23 mouse cellular contexts compared by ENCODE assay signal in genomic region chr7:125989969-125990368, GRCm38 (mm10).
DNase-seq lines count a peak whose midpoint lies in the region; ATAC-seq and TF ChIP-seq lines count a peak whose summit lies in the region.
"Had no signal": no experiment of that assay in that cellular context is flagged by ENCODE, and none has a peak within 500 bp of the region (broad histone marks: within the 10 kb centered on the region; RNA-seq: fewer than 3 reads in every experiment).

No protein-coding gene starts in this region.

- peak; percentile 13 for DNase-seq in gastrocnemius, adult 18-20 months (ENCODE audit: low spot score)
- DNase-seq in gastrocnemius, postnatal 36 days, result no peak
- peak; percentile 58 for DNase-seq in hindbrain, postnatal 0 days (ENCODE audit: low spot score)
- no peak for DNase-seq in hindbrain, embryonic 14.5 days (ENCODE audit: low spot score)
- DNase-seq in kidney, postnatal 25 days, result peak; percentile 41
- DNase-seq: adrenal gland, postnatal 36 days; cerebellum, adult 11 months; cerebellum, postnatal 36 days; left cerebral cortex, postnatal 4 days; liver; lung, postnatal 36 days; midbrain, embryonic 14.5 days; right cerebral cortex, postnatal 14 days had no signal

- WGBS in hindbrain, postnatal 0 days, result 51% methylated on average over 7 of the region's 7 CpGs
- WGBS in hindbrain, embryonic 14.5 days, result 65% methylated on average over 7 of the region's 7 CpGs
- WGBS in kidney, embryonic 16.5 days, result 67% methylated on average over 7 of the region's 7 CpGs

- no peaks in the 10 kb centered on the region for H3K27me3 ChIP-seq in hindbrain, postnatal 0 days (ENCODE audit: insufficient read depth, low read length)
- no peaks in the 10 kb centered on the region for H3K27me3 ChIP-seq in hindbrain, embryonic 14.5 days (ENCODE audit: control insufficient read depth, insufficient read depth, low read length)
- H3K27me3 ChIP-seq in kidney, embryonic 16.5 days (ENCODE audit: insufficient read depth, low read length), result no peaks in the 10 kb centered on the region
- H3K27me3 ChIP-seq: intestine, embryonic 15.5 days; liver, embryonic 15.5 days; lung, embryonic 15.5 days; neural tube, embryonic 12.5 days had no signal

- TF ChIP-seq CTCF in hindbrain, postnatal 0 days (IDR thresholded peaks at IDR 0.05; ENCODE audit: low read depth), result no peak

- H3K4me1 ChIP-seq in hindbrain, postnatal 0 days (ENCODE audit: insufficient read depth, low read length), result peaks cover 13% of the 10 kb centered on the region
- H3K4me1 ChIP-seq in hindbrain, embryonic 14.5 days (replicated peaks; ENCODE audit: control insufficient read depth, insufficient read depth, low read length), result peaks cover 7% of the 10 kb centered on the region
- H3K4me1 ChIP-seq in kidney, embryonic 16.5 days (ENCODE audit: insufficient read depth, low read length), result no peaks in the 10 kb centered on the region
- H3K4me1 ChIP-seq: intestine, embryonic 15.5 days; liver, embryonic 15.5 days; lung, embryonic 15.5 days had no signal

- no peak for ATAC-seq in hindbrain, postnatal 0 days
- no peak for ATAC-seq in hindbrain, embryonic 14.5 days (ENCODE audit: low FRiP score)
- no peak for ATAC-seq in kidney, embryonic 16.5 days (ENCODE audit: low FRiP score, low TSS enrichment)
- no peak for ATAC-seq in erythroblast, adult 5-6 weeks (replicated peaks; ENCODE audit: low FRiP score, poor library complexity, severe bottlenecking)
- ATAC-seq: forebrain, embryonic 16.5 days; intestine, embryonic 15.5 days had no signal

- no peak overlapping the region for H3K4me3 ChIP-seq in hindbrain, postnatal 0 days (ENCODE audit: low read length)
- no peak overlapping the region for H3K4me3 ChIP-seq in hindbrain, embryonic 14.5 days (replicated peaks; ENCODE audit: low read length)
- H3K4me3 ChIP-seq in kidney, embryonic 16.5 days (ENCODE audit: low read length), result no peak overlapping the region
- H3K4me3 ChIP-seq: hindbrain, embryonic 13.5 days; intestine, embryonic 15.5 days; liver, embryonic 15.5 days; lung, embryonic 15.5 days; megakaryocyte, embryonic 14.5 days; neural tube, embryonic 12.5 days had no signal

- H3K4me2 ChIP-seq in hindbrain, postnatal 0 days (ENCODE audit: low read depth, low read length), result no peak overlapping the region
- H3K4me2 ChIP-seq in hindbrain, embryonic 14.5 days (replicated peaks), result no peak overlapping the region
- no peak overlapping the region for H3K4me2 ChIP-seq in kidney, embryonic 16.5 days (replicated peaks; ENCODE audit: low read depth, low read length)
- H3K4me2 ChIP-seq: heart, embryonic 11.5 days; hindbrain, embryonic 13.5 days; intestine, embryonic 15.5 days; liver, embryonic 15.5 days; lung, embryonic 15.5 days; neural tube, embryonic 12.5 days had no signal

- H3K27ac ChIP-seq in hindbrain, postnatal 0 days, result no peak overlapping the region
- H3K27ac ChIP-seq in hindbrain, embryonic 14.5 days, result no peak overlapping the region
- H3K27ac ChIP-seq in kidney, embryonic 16.5 days (ENCODE audit: low read length), result no peak overlapping the region
- H3K27ac ChIP-seq: hindbrain, embryonic 13.5 days; intestine, embryonic 15.5 days; liver, embryonic 15.5 days; lung, embryonic 15.5 days; neural tube, embryonic 12.5 days had no signal

- H3K36me3 ChIP-seq in hindbrain, postnatal 0 days (ENCODE audit: insufficient read depth, low read length), result no peaks in the 10 kb centered on the region
- H3K36me3 ChIP-seq in hindbrain, embryonic 14.5 days (replicated peaks; ENCODE audit: control insufficient read depth, insufficient read depth), result no peaks in the 10 kb centered on the region
- no peaks in the 10 kb centered on the region for H3K36me3 ChIP-seq in kidney, embryonic 16.5 days (ENCODE audit: insufficient read depth, low read length)
- H3K36me3 ChIP-seq: hindbrain, embryonic 13.5 days; intestine, embryonic 15.5 days; liver, embryonic 15.5 days; lung, embryonic 15.5 days; neural tube, embryonic 12.5 days had no signal

- no peaks in the 10 kb centered on the region for H3K9me3 ChIP-seq in hindbrain, postnatal 0 days (ENCODE audit: low read length)
- H3K9me3 ChIP-seq in hindbrain, embryonic 14.5 days (ENCODE audit: control insufficient read depth, low read length), result no peaks in the 10 kb centered on the region
- no peaks in the 10 kb centered on the region for H3K9me3 ChIP-seq in kidney, embryonic 16.5 days (ENCODE audit: low read length)
- H3K9me3 ChIP-seq: hindbrain, embryonic 13.5 days; intestine, embryonic 15.5 days; liver, embryonic 15.5 days; lung, embryonic 15.5 days; megakaryocyte, embryonic 14.5 days; neural tube, embryonic 12.5 days had no signal

- H3K9ac ChIP-seq in hindbrain, postnatal 0 days (replicated peaks; ENCODE audit: low read length), result no peak overlapping the region
- H3K9ac ChIP-seq in hindbrain, embryonic 14.5 days, result no peak overlapping the region
- no peak overlapping the region for H3K9ac ChIP-seq in kidney, embryonic 16.5 days (replicated peaks; ENCODE audit: low read length)
- H3K9ac ChIP-seq: hindbrain, embryonic 13.5 days; intestine, embryonic 15.5 days; liver, embryonic 15.5 days; lung, embryonic 15.5 days; neural tube, embryonic 12.5 days had no signal

- intact Hi-C loops in gastrocnemius, postnatal 36 days (cut with DNase I), result no loop called here

Comparison
In these comparisons a context has a peak if more than half of its experiments do, and no peak if none do; other contexts are left out.
1. DNase-seq: peak in gastrocnemius, adult 18-20 months (single experiment), hindbrain, postnatal 0 days (single experiment) and kidney, postnatal 25 days (2 of 2); none in gastrocnemius, postnatal 36 days (0 of 2) and hindbrain, embryonic 14.5 days (single experiment).